ENCODE assay signal across 8 mouse cellular contexts in genomic region chr7:110286838-110287475, GRCm38 (mm10).
DNase-seq lines count a peak whose midpoint lies in the region; ATAC-seq lines count a peak whose summit lies in the region.

No protein-coding gene starts in this region.

- H3K4me2 ChIP-seq in embryonic facial prominence, embryonic 15.5 days (replicated peaks): no peak overlapping the region
- H3K4me2 ChIP-seq in limb, embryonic 13.5 days (replicated peaks): peak overlapping the region; percentile 22; the same call in 1 of the 2 replicates
- no peak overlapping the region for H3K4me2 ChIP-seq in midbrain, embryonic 16.5 days (ENCODE audit: low read length)

- ATAC-seq in embryonic facial prominence, embryonic 15.5 days (ENCODE audit: insufficient number of reproducible peaks, low FRiP score, low TSS enrichment, low read depth): peak; percentile 52; the same call in 1 of the 2 replicates
- ATAC-seq in limb, embryonic 13.5 days (ENCODE audit: low FRiP score, low read depth): peak; percentile 64
- ATAC-seq in midbrain, embryonic 16.5 days: peak; percentile 89

- no peaks in the 10 kb centered on the region for H3K9me3 ChIP-seq in embryonic facial prominence, embryonic 15.5 days (replicated peaks)
- H3K9me3 ChIP-seq in heart, embryonic 10.5 days: no peaks in the 10 kb centered on the region
- H3K9me3 ChIP-seq in limb, embryonic 13.5 days: no peaks in the 10 kb centered on the region
- H3K9me3 ChIP-seq in midbrain, embryonic 16.5 days (replicated peaks; ENCODE audit: control insufficient read depth, low read length, poor library complexity, severe bottlenecking): no peaks in the 10 kb centered on the region

- no peak overlapping the region for H3K9ac ChIP-seq in embryonic facial prominence, embryonic 15.5 days
- H3K9ac ChIP-seq in limb, embryonic 13.5 days: no peak overlapping the region
- no peak overlapping the region for H3K9ac ChIP-seq in midbrain, embryonic 16.5 days (ENCODE audit: low read depth, low read length)

- WGBS in embryonic facial prominence, embryonic 15.5 days: 5% methylated on average over 12 of the region's 12 CpGs
- WGBS in heart, embryonic 10.5 days: 7% methylated on average over 12 of the region's 12 CpGs
- 6% methylated on average over 12 of the region's 12 CpGs for WGBS in limb, embryonic 13.5 days
- WGBS in midbrain, embryonic 16.5 days: 7% methylated on average over 12 of the region's 12 CpGs

- DNase-seq in 416B (ENCODE audit: low read depth): peak; percentile 74
- DNase-seq in adrenal gland, postnatal 4 days (ENCODE audit: low spot score in 2 of 2): peak; percentile 55 to 65
- DNase-seq in heart, embryonic 10.5 days (ENCODE audit: low spot score): peak; percentile 88
- peak; percentile 86 for DNase-seq in kidney, adult 9 months
- peak; percentile 60 to 81 for DNase-seq in spleen, adult 18-20 months

- H3K4me1 ChIP-seq in embryonic facial prominence, embryonic 15.5 days: peaks cover 20% of the 10 kb centered on the region
- H3K4me1 ChIP-seq in heart, embryonic 10.5 days: peaks cover 60% of the 10 kb centered on the region
- H3K4me1 ChIP-seq in limb, embryonic 13.5 days: peaks cover 5% of the 10 kb centered on the region
- no peaks in the 10 kb centered on the region for H3K4me1 ChIP-seq in midbrain, embryonic 16.5 days (ENCODE audit: control insufficient read depth, insufficient read depth, low read length)

- H3K36me3 ChIP-seq in embryonic facial prominence, embryonic 15.5 days: peaks cover 2% of the 10 kb centered on the region
- H3K36me3 ChIP-seq in heart, embryonic 10.5 days: peaks cover 9% of the 10 kb centered on the region
- H3K36me3 ChIP-seq in limb, embryonic 13.5 days: peaks cover 9% of the 10 kb centered on the region
- H3K36me3 ChIP-seq in midbrain, embryonic 16.5 days (ENCODE audit: control insufficient read depth, insufficient read depth, low read length): no peaks in the 10 kb centered on the region

- H3K4me3 ChIP-seq in embryonic facial prominence, embryonic 15.5 days (replicated peaks): no peak overlapping the region
- peak overlapping the region; percentile 19; the same call in 1 of the 2 replicates for H3K4me3 ChIP-seq in heart, embryonic 10.5 days
- no peak overlapping the region for H3K4me3 ChIP-seq in limb, embryonic 13.5 days
- no peak overlapping the region for H3K4me3 ChIP-seq in midbrain, embryonic 16.5 days (ENCODE audit: low read depth, low read length)

- no peaks in the 10 kb centered on the region for H3K27me3 ChIP-seq in embryonic facial prominence, embryonic 15.5 days
- H3K27me3 ChIP-seq in heart, embryonic 10.5 days (ENCODE audit: insufficient read depth, poor library complexity, severe bottlenecking): no peaks in the 10 kb centered on the region
- H3K27me3 ChIP-seq in limb, embryonic 13.5 days: no peaks in the 10 kb centered on the region
- H3K27me3 ChIP-seq in midbrain, embryonic 16.5 days (ENCODE audit: control insufficient read depth, insufficient read depth, low read depth, low read length): no peaks in the 10 kb centered on the region

- no peak overlapping the region for H3K27ac ChIP-seq in embryonic facial prominence, embryonic 15.5 days (replicated peaks)
- peak overlapping the region; percentile 86 for H3K27ac ChIP-seq in heart, embryonic 10.5 days
- H3K27ac ChIP-seq in limb, embryonic 13.5 days: no peak overlapping the region
- no peak overlapping the region for H3K27ac ChIP-seq in midbrain, embryonic 16.5 days (ENCODE audit: low read length)
